Mouse (Mus musculus): ENCODE measurements around the gene Magi3.

DNA sequence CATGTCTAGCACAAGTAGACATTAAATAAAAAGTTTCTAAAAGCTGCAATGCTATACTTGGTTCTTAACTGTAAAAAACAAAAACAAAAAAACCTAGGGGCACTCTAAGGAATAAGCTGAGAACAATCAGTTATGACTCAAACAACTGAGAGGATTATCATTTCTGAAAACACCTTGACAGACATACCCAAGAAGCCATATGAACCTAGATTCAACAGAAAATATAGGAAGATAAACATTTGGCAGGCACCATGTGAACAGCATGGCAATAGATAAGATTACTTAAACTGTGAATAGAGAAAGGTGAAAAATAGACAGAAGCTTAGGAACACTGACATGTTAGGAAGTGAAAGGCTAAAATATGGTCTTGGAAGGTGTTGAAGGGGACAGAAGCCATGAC, 150.8 kb downstream of the Magi3 start:
- no peak for TF ChIP-seq CTCF (IDR thresholded peaks at IDR 0.05; ENCODE audit: low read depth, low read length)
- TF ChIP-seq POLR2A (IDR thresholded peaks at IDR 0.05; ENCODE audit: borderline replicate concordance, low read depth, low read length), result no peak

Measured in bone marrow macrophage, adult 2 months (primary cell).